ENCODE assay signal across 25 mouse cellular contexts in genomic region chr10:94333328-94333727, GRCm38 (mm10). TPM values are rescaled to one million over a fixed set of nuclear protein-coding genes. Genes with fewer than 3 reads are reported as not detected.
DNase-seq lines count a peak whose midpoint lies in the region; ATAC-seq and TF ChIP-seq lines count a peak whose summit lies in the region.
"Had no signal": no experiment of that assay in that cellular context is flagged by ENCODE, and none has a peak within 500 bp of the region (broad histone marks: within the 10 kb centered on the region; RNA-seq: fewer than 3 reads in every experiment).

No protein-coding gene starts in this region.

- no peak overlapping the region for H3K4me3 ChIP-seq in MEL (ENCODE audit: control insufficient read depth in 1 of 2, insufficient read depth in 1 of 2, low read depth in 2 of 2, low read length in 2 of 2)
- H3K4me3 ChIP-seq in liver, embryonic 11.5 days (ENCODE audit: low read depth, low read length), result no peak overlapping the region
- no peak overlapping the region for H3K4me3 ChIP-seq in intestine, postnatal 0 days (ENCODE audit: low read depth, low read length)
- H3K4me3 ChIP-seq: embryonic facial prominence, embryonic 13.5 days; forebrain, embryonic 12.5 days; heart, embryonic 13.5 days; hindbrain, embryonic 13.5 days had no signal

- 64% methylated on average over 8 of the region's 8 CpGs for WGBS in liver, embryonic 11.5 days
- 82% methylated on average over 8 of the region's 8 CpGs for WGBS in intestine, postnatal 0 days

- TF ChIP-seq POLR2A in MEL (IDR thresholded peaks at IDR 0.05; ENCODE audit: control insufficient read depth in 1 of 2, insufficient read depth in 1 of 2, low read depth in 1 of 2, low read length in 2 of 2, poor library complexity in 1 of 2), result no peak

- no peak for TF ChIP-seq CTCF in MEL (IDR thresholded peaks at IDR 0.05 in 2 of 3, conservative IDR thresholded peaks at IDR 0.05 in 1 of 3; ENCODE audit: control insufficient read depth in 1 of 3, insufficient read depth in 1 of 3, low read depth in 2 of 3, low read length in 3 of 3, poor library complexity in 1 of 3, severe bottlenecking in 1 of 3)
- no peak for TF ChIP-seq CTCF in intestine, postnatal 0 days (IDR thresholded peaks at IDR 0.05; ENCODE audit: low read depth)

- H3K36me3 ChIP-seq in MEL (ENCODE audit: control insufficient read depth in 1 of 2, insufficient read depth in 2 of 2, low read length in 2 of 2), result no peaks in the 10 kb centered on the region; a peak in 2 of 4 replicates
- no peaks in the 10 kb centered on the region for H3K36me3 ChIP-seq in liver, embryonic 11.5 days (ENCODE audit: control insufficient read depth, insufficient read depth, low read length)
- no peaks in the 10 kb centered on the region for H3K36me3 ChIP-seq in intestine, postnatal 0 days (ENCODE audit: control insufficient read depth, insufficient read depth)
- H3K36me3 ChIP-seq: embryonic facial prominence, embryonic 13.5 days; forebrain, embryonic 12.5 days; heart, embryonic 13.5 days; hindbrain, embryonic 13.5 days had no signal

- no peak for TF ChIP-seq EP300 in MEL (IDR thresholded peaks at IDR 0.05; ENCODE audit: low read depth in 1 of 2, low read length in 2 of 2)

- DNase-seq in A20 (ENCODE audit: low read depth, low spot score), result peak; percentile 71
- peak; percentile 79 for DNase-seq in MEL (ENCODE audit: low read depth, low spot score)
- DNase-seq in thymus, postnatal 36 days, result no peak
- DNase-seq in liver, embryonic 11.5 days (ENCODE audit: low spot score), result no peak
- DNase-seq: adrenal gland, postnatal 10 days; cerebellum, adult 11 months; cerebellum, adult 8-10 months; cerebellum, postnatal 14 days; gastrocnemius, postnatal 10 days; heart, postnatal 4 days had no signal

- H3K4me2 ChIP-seq in liver, embryonic 11.5 days, result no peak overlapping the region
- H3K4me2 ChIP-seq in intestine, postnatal 0 days (replicated peaks; ENCODE audit: low read depth), result no peak overlapping the region
- H3K4me2 ChIP-seq: embryonic facial prominence, embryonic 13.5 days; forebrain, embryonic 12.5 days; heart, embryonic 13.5 days; hindbrain, embryonic 13.5 days had no signal

- peak; percentile 73 for ATAC-seq in hematopoietic stem cell, adult 5-6 weeks (replicated peaks in 1 of 2; ENCODE audit: insufficient read depth in 1 of 2, low FRiP score in 2 of 2, low TSS enrichment in 1 of 2, low read depth in 1 of 2, poor library complexity in 2 of 2, severe bottlenecking in 2 of 2)
- ATAC-seq in neutrophil, adult 5-6 weeks (ENCODE audit: extremely low read depth, insufficient number of reproducible peaks, low FRiP score, poor library complexity, severe bottlenecking), result 0 out of 2 replicates have a peak, but pooled peaks have one; percentile 58
- no peak for ATAC-seq in liver, embryonic 11.5 days (replicated peaks; ENCODE audit: low FRiP score)
- ATAC-seq in intestine, postnatal 0 days, result no peak
- ATAC-seq: forebrain, embryonic 16.5 days; hindbrain, postnatal 0 days had no signal

- H3K4me1 ChIP-seq in MEL (ENCODE audit: control insufficient read depth in 1 of 2, insufficient read depth in 2 of 2, low read length in 2 of 2), result peaks cover 0 to 9% of the 10 kb centered on the region in 2 experiments; a peak in 2 of 4 replicates
- no peaks in the 10 kb centered on the region for H3K4me1 ChIP-seq in liver, embryonic 11.5 days (replicated peaks; ENCODE audit: control insufficient read depth, insufficient read depth, low read length)
- no peaks in the 10 kb centered on the region for H3K4me1 ChIP-seq in intestine, postnatal 0 days (replicated peaks; ENCODE audit: control insufficient read depth, insufficient read depth, low read length)

- no peak overlapping the region for H3K9ac ChIP-seq in MEL (ENCODE audit: control insufficient read depth, low read depth, low read length, poor library complexity, severe bottlenecking)
- H3K9ac ChIP-seq in liver, embryonic 11.5 days (ENCODE audit: low read depth, low read length), result no peak overlapping the region
- no peak overlapping the region for H3K9ac ChIP-seq in intestine, postnatal 0 days (ENCODE audit: low read depth, low read length)
- H3K9ac ChIP-seq: embryonic facial prominence, embryonic 13.5 days; forebrain, embryonic 12.5 days; heart, embryonic 13.5 days; hindbrain, embryonic 13.5 days had no signal

- no peaks in the 10 kb centered on the region for H3K79me2 ChIP-seq in MEL (ENCODE audit: control insufficient read depth, insufficient read depth, low read length, poor library complexity)

- no peak overlapping the region for H3K27ac ChIP-seq in MEL (ENCODE audit: control insufficient read depth, low read depth, low read length)
- no peak overlapping the region for H3K27ac ChIP-seq in liver, embryonic 11.5 days (ENCODE audit: low read depth, low read length)
- no peak overlapping the region for H3K27ac ChIP-seq in intestine, postnatal 0 days (ENCODE audit: low read depth, low read length)
- H3K27ac ChIP-seq: embryonic facial prominence, embryonic 13.5 days; forebrain, embryonic 12.5 days; heart, embryonic 13.5 days; hindbrain, embryonic 13.5 days; hindbrain, postnatal 0 days had no signal

- no peaks in the 10 kb centered on the region for H3K9me3 ChIP-seq in MEL (replicated peaks; ENCODE audit: insufficient read depth, low read length)
- 0 out of 2 replicates have a peak, but pooled peaks cover 2% of the 10 kb centered on the region for H3K9me3 ChIP-seq in liver, embryonic 11.5 days (ENCODE audit: control insufficient read depth, low read length)
- no peaks in the 10 kb centered on the region for H3K9me3 ChIP-seq in intestine, postnatal 0 days (ENCODE audit: control insufficient read depth)
- H3K9me3 ChIP-seq: embryonic facial prominence, embryonic 13.5 days; forebrain, embryonic 12.5 days; heart, embryonic 13.5 days; hindbrain, embryonic 13.5 days had no signal

- H3K27me3 ChIP-seq in MEL (ENCODE audit: control insufficient read depth in 1 of 2, insufficient read depth in 2 of 2, low read length in 2 of 2), result no peaks in the 10 kb centered on the region; a peak in 1 of 4 replicates
- H3K27me3 ChIP-seq in liver, embryonic 11.5 days (replicated peaks; ENCODE audit: control insufficient read depth, insufficient read depth, low read length), result no peaks in the 10 kb centered on the region
- H3K27me3 ChIP-seq in intestine, postnatal 0 days (replicated peaks; ENCODE audit: control insufficient read depth, insufficient read depth, low read length), result no peaks in the 10 kb centered on the region
- H3K27me3 ChIP-seq: embryonic facial prominence, embryonic 13.5 days; forebrain, embryonic 12.5 days; heart, embryonic 13.5 days; hindbrain, embryonic 13.5 days had no signal

- TF ChIP-seq RAD21 in MEL (IDR thresholded peaks at IDR 0.05; ENCODE audit: low read depth, low read length), result no peak

TF ChIP-seq in MEL, 35 proteins besides CTCF, POLR2A, EP300 and RAD21:
- TF ChIP-seq MYC (IDR thresholded peaks at IDR 0.05; ENCODE audit: low read depth, low read length), result 0 out of 2 replicates have a peak, but pooled peaks have one; percentile 40
- TF ChIP-seq E2F4 (IDR thresholded peaks at IDR 0.05; ENCODE audit: borderline replicate concordance, low read depth, low read length), result no peak
- peak; percentile 8; the same call in 1 of the 2 replicates for TF ChIP-seq SMC3 (IDR thresholded peaks at IDR 0.05; ENCODE audit: low read depth, low read length)

RNA-seq across cellular contexts. Expression of gene Tmcc3, which starts 21.6 kb away (rescaled TPM):
- total RNA-seq in MEL (2012; rRNA removed), result 2.6 TPM in 2 replicates
- 1 to 10 TPM in 1 of 2 experiments, not detected in 1; 1.3 TPM for polyA plus RNA-seq in MEL (2012; ENCODE audit: insufficient read depth in 1 of 2, insufficient read length in 2 of 2, low read depth in 1 of 2, low replicate concordance in 2 of 2, missing spikeins in 1 of 2)
- total RNA-seq in hematopoietic stem cell, adult 5-6 weeks (2017), result 0.15 and 11.3 TPM in 2 replicates
- total RNA-seq in neutrophil, adult 5-6 weeks (2017), result 15.4 and 21.1 TPM in 2 replicates
- 5.1 and 5.6 TPM in 2 replicates for polyA plus RNA-seq in liver, embryonic 11.5 days (2014; fragmentation: Nextera tagmentation; extraction: Ambion mirVana)
- polyA plus RNA-seq in intestine, postnatal 0 days (2015; fragmentation: Nextera tagmentation; extraction: Ambion mirVana), result 10.0 and 10.4 TPM in 2 replicates

RNA-seq across cellular contexts. Expression of gene Gm4792, which starts 34.8 kb away (rescaled TPM):
- total RNA-seq in MEL (2012; rRNA removed), result not detected in 2 replicates
- polyA plus RNA-seq in MEL (2012; ENCODE audit: insufficient read depth in 1 of 2, insufficient read length in 2 of 2, low read depth in 1 of 2, low replicate concordance in 2 of 2, missing spikeins in 1 of 2), result not detected
- not detected in 2 replicates for total RNA-seq in hematopoietic stem cell, adult 5-6 weeks (2017)
- total RNA-seq in neutrophil, adult 5-6 weeks (2017), result not detected in 2 replicates
- polyA plus RNA-seq in liver, embryonic 11.5 days (2014; fragmentation: Nextera tagmentation; extraction: Ambion mirVana), result not detected in 2 replicates
- not detected in 2 replicates for polyA plus RNA-seq in intestine, postnatal 0 days (2015; fragmentation: Nextera tagmentation; extraction: Ambion mirVana)
- total RNA-seq: adrenal gland, postnatal 10 days; gastrocnemius, postnatal 10 days; gastrocnemius, postnatal 4 days; heart, postnatal 4 days had no signal
- polyA plus RNA-seq: C2C12; cortical plate, adult 2 months; embryonic facial prominence, embryonic 13.5 days; forebrain, embryonic 12.5 days; forebrain, embryonic 16.5 days; frontal cortex, adult 2 months; heart, embryonic 13.5 days; heart, postnatal 0 days; intestine, embryonic 14.5 days had no signal

Comparison
In these comparisons a context has a peak if more than half of its experiments do, and no peak if none do; other contexts are left out.
1. DNase-seq: peak in A20 (single experiment) and MEL (single experiment); none in thymus, postnatal 36 days (0 of 2) and liver, embryonic 11.5 days (single experiment).
2. ATAC-seq: peak in hematopoietic stem cell, adult 5-6 weeks (2 of 2) and neutrophil, adult 5-6 weeks (single experiment); none in liver, embryonic 11.5 days (single experiment) and intestine, postnatal 0 days (single experiment).